28 mouse cellular contexts compared by ENCODE assay signal in the genomic region with DNA sequence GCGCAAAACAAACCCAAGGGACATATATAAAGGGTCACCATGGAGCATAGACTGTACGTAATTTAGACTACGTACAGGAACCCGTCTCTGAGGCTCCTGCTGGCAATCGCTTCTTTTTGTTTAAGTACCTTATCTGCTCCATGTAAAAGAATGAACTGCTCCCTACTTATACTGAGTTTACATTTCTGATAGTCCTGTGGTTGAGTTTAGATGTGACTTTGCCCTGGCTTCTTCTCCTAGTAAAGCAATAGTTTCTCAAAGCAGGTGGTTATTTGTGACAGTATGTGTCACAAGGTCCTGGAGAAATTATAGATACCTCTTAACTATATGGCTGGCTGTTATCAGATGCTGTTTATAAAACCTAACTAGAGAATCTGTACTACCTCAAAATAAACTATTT. TPM values are rescaled to one million over a fixed set of nuclear protein-coding genes. Genes with fewer than 3 reads are reported as not detected.
DNase-seq lines count a peak whose midpoint lies in the region; ATAC-seq and TF ChIP-seq lines count a peak whose summit lies in the region.
"Had no signal": no experiment of that assay in that cellular context is flagged by ENCODE, and none has a peak within 500 bp of the region (broad histone marks: within the 10 kb centered on the region; RNA-seq: fewer than 3 reads in every experiment).

No protein-coding gene starts in this region.

- TF ChIP-seq EP300 in stomach, postnatal 0 days (optimal IDR thresholded peaks at IDR 0.05): no peak

- H3K27me3 ChIP-seq in intestine, embryonic 15.5 days (replicated peaks): no peaks in the 10 kb centered on the region
- H3K27me3 ChIP-seq in intestine, postnatal 0 days (replicated peaks; ENCODE audit: control insufficient read depth, insufficient read depth, low read length): no peaks in the 10 kb centered on the region
- no peaks in the 10 kb centered on the region for H3K27me3 ChIP-seq in stomach, postnatal 0 days (ENCODE audit: control insufficient read depth, insufficient read depth, low read length)
- H3K27me3 ChIP-seq in heart, embryonic 11.5 days (ENCODE audit: control insufficient read depth, insufficient read depth, low read length): no peaks in the 10 kb centered on the region
- H3K27me3 ChIP-seq: CH12.LX; embryonic facial prominence, embryonic 13.5 days; embryonic facial prominence, embryonic 15.5 days; forebrain, embryonic 12.5 days; Patski had no signal

- no peak for DNase-seq in stomach, postnatal 0 days (ENCODE audit: low spot score)
- DNase-seq: adrenal gland, adult 8-10 months; adrenal gland, postnatal 14 days; adrenal gland, postnatal 36 days; B cell, adult 2 months; cerebellum, adult 11-12 months; cerebellum, adult 2 months; cerebellum, adult 9-10 months; cerebellum, postnatal 10 days; cerebellum, postnatal 25 days had no signal

- H3K36me3 ChIP-seq in intestine, embryonic 15.5 days: 0 out of 2 replicates have a peak, but pooled peaks cover 7% of the 10 kb centered on the region
- H3K36me3 ChIP-seq in intestine, postnatal 0 days (ENCODE audit: control insufficient read depth, insufficient read depth): peaks cover 19% of the 10 kb centered on the region
- H3K36me3 ChIP-seq in stomach, postnatal 0 days (ENCODE audit: control insufficient read depth, insufficient read depth, low read length): peaks cover 8% of the 10 kb centered on the region
- peaks cover 8% of the 10 kb centered on the region; the same call in 1 of the 2 replicates for H3K36me3 ChIP-seq in heart, embryonic 11.5 days (ENCODE audit: control insufficient read depth, insufficient read depth, low read length)

- WGBS in intestine, embryonic 15.5 days: 84% methylated on average over 5 of the region's 5 CpGs
- WGBS in intestine, postnatal 0 days: 57% methylated on average over 5 of the region's 5 CpGs
- 77% methylated on average over 5 of the region's 5 CpGs for WGBS in stomach, postnatal 0 days
- 91% methylated on average over 5 of the region's 5 CpGs for WGBS in heart, embryonic 11.5 days (ENCODE audit: insufficient replicate concordance)

- no peak for TF ChIP-seq CTCF in intestine, postnatal 0 days (IDR thresholded peaks at IDR 0.05; ENCODE audit: low read depth)
- TF ChIP-seq CTCF in stomach, postnatal 0 days (IDR thresholded peaks at IDR 0.05; ENCODE audit: low read depth): no peak

- H3K4me2 ChIP-seq in intestine, embryonic 15.5 days (replicated peaks): no peak overlapping the region
- no peak overlapping the region for H3K4me2 ChIP-seq in intestine, postnatal 0 days (replicated peaks; ENCODE audit: low read depth)
- no peak overlapping the region for H3K4me2 ChIP-seq in stomach, postnatal 0 days (replicated peaks; ENCODE audit: low read depth)
- no peak overlapping the region for H3K4me2 ChIP-seq in heart, embryonic 11.5 days
- H3K4me2 ChIP-seq: embryonic facial prominence, embryonic 13.5 days; embryonic facial prominence, embryonic 15.5 days; forebrain, embryonic 12.5 days had no signal

- no peak overlapping the region for H3K4me3 ChIP-seq in intestine, embryonic 15.5 days (replicated peaks)
- H3K4me3 ChIP-seq in intestine, postnatal 0 days (ENCODE audit: low read depth, low read length): no peak overlapping the region
- H3K4me3 ChIP-seq in stomach, postnatal 0 days (ENCODE audit: low read depth, low read length): no peak overlapping the region
- H3K4me3 ChIP-seq in heart, embryonic 11.5 days (ENCODE audit: low read depth, low read length): no peak overlapping the region
- H3K4me3 ChIP-seq: embryonic facial prominence, embryonic 13.5 days; embryonic facial prominence, embryonic 15.5 days; erythroblast, embryonic 14.5 days; forebrain, embryonic 10.5 days; forebrain, embryonic 12.5 days had no signal

- no peaks in the 10 kb centered on the region for H3K9me3 ChIP-seq in intestine, embryonic 15.5 days
- no peaks in the 10 kb centered on the region for H3K9me3 ChIP-seq in intestine, postnatal 0 days (ENCODE audit: control insufficient read depth)
- no peaks in the 10 kb centered on the region for H3K9me3 ChIP-seq in stomach, postnatal 0 days (ENCODE audit: control insufficient read depth, low read length)
- no peaks in the 10 kb centered on the region for H3K9me3 ChIP-seq in heart, embryonic 11.5 days (replicated peaks; ENCODE audit: control insufficient read depth, low read length)
- H3K9me3 ChIP-seq: embryonic facial prominence, embryonic 13.5 days; embryonic facial prominence, embryonic 15.5 days; forebrain, embryonic 10.5 days; forebrain, embryonic 12.5 days; G1E had no signal

- ATAC-seq in intestine, embryonic 15.5 days: peak; percentile 55
- 0 out of 2 replicates have a peak, but pooled peaks have one; percentile 43 for ATAC-seq in intestine, postnatal 0 days
- ATAC-seq in stomach, postnatal 0 days (ENCODE audit: low FRiP score, low TSS enrichment): peak; percentile 78
- ATAC-seq in heart, embryonic 11.5 days (replicated peaks; ENCODE audit: insufficient number of reproducible peaks, low FRiP score, low TSS enrichment): no peak
- ATAC-seq in granulocyte monocyte progenitor cell, adult 5-6 weeks (replicated peaks; ENCODE audit: poor library complexity, severe bottlenecking): no peak
- ATAC-seq: activated CD4-positive, CD25-positive, alpha-beta regulatory T cell, adult 4 months; CD4-positive, CD25-positive, alpha-beta regulatory T cell, adult 4 months; forebrain, embryonic 14.5 days; forebrain, embryonic 16.5 days; Patski had no signal

- H3K9ac ChIP-seq in intestine, embryonic 15.5 days: no peak overlapping the region
- H3K9ac ChIP-seq in intestine, postnatal 0 days (ENCODE audit: low read depth, low read length): no peak overlapping the region
- no peak overlapping the region for H3K9ac ChIP-seq in stomach, postnatal 0 days (ENCODE audit: low read length)
- no peak overlapping the region for H3K9ac ChIP-seq in heart, embryonic 11.5 days (ENCODE audit: low read depth, low read length)
- H3K9ac ChIP-seq: embryonic facial prominence, embryonic 13.5 days; embryonic facial prominence, embryonic 15.5 days; forebrain, embryonic 12.5 days had no signal

- H3K4me1 ChIP-seq in intestine, embryonic 15.5 days (replicated peaks): no peaks in the 10 kb centered on the region
- H3K4me1 ChIP-seq in intestine, postnatal 0 days (replicated peaks; ENCODE audit: control insufficient read depth, insufficient read depth, low read length): no peaks in the 10 kb centered on the region
- no peaks in the 10 kb centered on the region for H3K4me1 ChIP-seq in stomach, postnatal 0 days (replicated peaks; ENCODE audit: control insufficient read depth, insufficient read depth)
- H3K4me1 ChIP-seq in heart, embryonic 11.5 days (ENCODE audit: control insufficient read depth, insufficient read depth, low read length): no peaks in the 10 kb centered on the region
- H3K4me1 ChIP-seq: embryonic facial prominence, embryonic 13.5 days; embryonic facial prominence, embryonic 15.5 days; forebrain, embryonic 10.5 days; forebrain, embryonic 12.5 days had no signal

- no peak overlapping the region for H3K27ac ChIP-seq in intestine, embryonic 15.5 days
- no peak overlapping the region for H3K27ac ChIP-seq in intestine, postnatal 0 days (ENCODE audit: low read depth, low read length)
- H3K27ac ChIP-seq in stomach, postnatal 0 days (replicated peaks): no peak overlapping the region
- H3K27ac ChIP-seq in heart, embryonic 11.5 days (ENCODE audit: low read depth, low read length): no peak overlapping the region
- H3K27ac ChIP-seq: embryonic facial prominence, embryonic 13.5 days; embryonic facial prominence, embryonic 15.5 days; forebrain, embryonic 10.5 days; forebrain, embryonic 12.5 days had no signal

RNA-seq across cellular contexts. Expression of a gene that starts 31.9 kb away (rescaled TPM):
- 206 and 240 TPM in 2 replicates for polyA plus RNA-seq in intestine, embryonic 15.5 days (2015; fragmentation: Nextera tagmentation; extraction: Ambion mirVana)
- polyA plus RNA-seq in intestine, postnatal 0 days (2015; fragmentation: Nextera tagmentation; extraction: Ambion mirVana): 290 and 292 TPM in 2 replicates
- 203 and 210 TPM in 2 replicates for polyA plus RNA-seq in stomach, postnatal 0 days (2015; fragmentation: Nextera tagmentation; extraction: Ambion mirVana)
- polyA plus RNA-seq in heart, embryonic 11.5 days (2014; fragmentation: Nextera tagmentation; extraction: Ambion mirVana): 172 and 173 TPM in 2 replicates
- total RNA-seq in granulocyte monocyte progenitor cell, adult 5-6 weeks (2014; fragmentation: Nextera tagmentation): 131 and 169 TPM in 2 replicates
- 127 and 134 TPM in 2 replicates for total RNA-seq in granulocyte monocyte progenitor cell, adult 5-6 weeks (2017)

RNA-seq across cellular contexts. Expression of a gene that starts 40.9 kb away (rescaled TPM):
- not detected in 2 replicates for polyA plus RNA-seq in intestine, embryonic 15.5 days (2015; fragmentation: Nextera tagmentation; extraction: Ambion mirVana)
- not detected in 2 replicates for polyA plus RNA-seq in intestine, postnatal 0 days (2015; fragmentation: Nextera tagmentation; extraction: Ambion mirVana)
- polyA plus RNA-seq in stomach, postnatal 0 days (2015; fragmentation: Nextera tagmentation; extraction: Ambion mirVana): 0.08 TPM in 1 of 2 replicates, not detected in the other
- polyA plus RNA-seq in heart, embryonic 11.5 days (2014; fragmentation: Nextera tagmentation; extraction: Ambion mirVana): 0.23 and 0.34 TPM in 2 replicates
- total RNA-seq in granulocyte monocyte progenitor cell, adult 5-6 weeks (2014; fragmentation: Nextera tagmentation): not detected in 2 replicates
- total RNA-seq in granulocyte monocyte progenitor cell, adult 5-6 weeks (2017): not detected in 2 replicates
- total RNA-seq: adrenal gland, adult 18-20 months; adrenal gland, adult 8-10 months; adrenal gland, postnatal 14 days; adrenal gland, postnatal 36 days; CH12.LX; G1E had no signal
- polyA plus RNA-seq: activated CD4-positive, CD25-positive, alpha-beta regulatory T cell, adult 4 months; CD4-positive, CD25-positive, alpha-beta regulatory T cell, adult 4 months; embryonic facial prominence, embryonic 11.5 days; erythroblast, embryonic 14.5 days; forebrain, embryonic 10.5 days; forebrain, embryonic 12.5 days; G1E; Patski had no signal

Comparison
In these comparisons a context has a peak if more than half of its experiments do, and no peak if none do; other contexts are left out.
1. ATAC-seq: peak in intestine, embryonic 15.5 days (single experiment), intestine, postnatal 0 days (single experiment) and stomach, postnatal 0 days (single experiment); none in heart, embryonic 11.5 days (single experiment) and granulocyte monocyte progenitor cell, adult 5-6 weeks (single experiment).